Mouse (Mus musculus) spleen, postnatal 4 days (tissue): ENCODE results near the gene Olfr134.
"Not testable (repeated sequence)": the region's sequence is repeated elsewhere in the genome, so short reads cannot be mapped to it uniquely, and the experiment has no call there.

ENCODE experiments used
- DNase-seq, 2 experiments: peaks; one replicate each; pipeline ENCODE4 v3.0.0; 2022; ENCODE audit warnings: low spot score in 2 of 2

Gene Olfr134

GRCm38 (mm10) chr17:38171088-38171487 lies at the start of gene Olfr134:
Olfr134 (plus strand) TSS chr17:38171388.
- no peak for DNase-seq

GRCm38 (mm10) chr17:38124199-38124598 lies 47.0 kb upstream of the Olfr134 start:
- DNase-seq, result not testable (repeated sequence)

- DNase-seq, result not testable (repeated sequence)
These were observed 45.8 kb upstream of the Olfr134 start for GRCm38 (mm10) chr17:38125371-38125770.

- no peak for DNase-seq
These were observed 36.8 kb upstream of the Olfr134 start, which contains the start of gene Olfr132 for GRCm38 (mm10) chr17:38134426-38134825. Olfr132 (minus strand) TSS chr17:38134526.

- DNase-seq, result no peak
These were observed 26.2 kb upstream of the Olfr134 start, which contains the start of gene Olfr133 for GRCm38 (mm10) chr17:38144981-38145380. Olfr133 (plus strand) TSS chr17:38145281.

GRCm38 (mm10) chr17:38204035-38204434 lies 32.8 kb downstream of the Olfr134 start, which contains the start of gene Olfr135:
Olfr135 (plus strand) TSS chr17:38204335.
- no peak for DNase-seq
